Mouse (Mus musculus) cerebellum, adult 2 months (tissue): ENCODE data around the gene Tnrc6b. TPM values are rescaled to one million over a fixed set of nuclear protein-coding genes. Genes with fewer than 3 reads are reported as not detected.

Experiments
- DNase-seq, 2 experiments: peaks; one replicate each; pipeline ENCODE4 v3.0.0; 2021
- H3K27ac ChIP-seq: fragments of 200-500 bp; 2 replicates; pipeline ENCODE4 v1.5.1; 2012; ENCODE audit warnings: low read length, control low read depth, inconsistent platforms; ENCODE audit not compliant: insufficient read depth
- H3K27me3 ChIP-seq: fragments of 200-500 bp; 2 replicates; pipeline ENCODE4 v1.6.1; 2012; ENCODE audit warnings: inconsistent platforms, mild to moderate bottlenecking, low read length, moderate library complexity; ENCODE audit not compliant: control insufficient read depth, insufficient read depth
- H3K4me1 ChIP-seq: fragments of 200-500 bp; 2 replicates; pipeline ENCODE4 v1.6.1; 2011; ENCODE audit warnings: low read length; ENCODE audit not compliant: control insufficient read depth, insufficient read depth
- H3K4me3 ChIP-seq: fragments of 200-500 bp; replicated peaks from 2 replicates; pipeline ENCODE3; 2011; ENCODE audit warnings: mild to moderate bottlenecking, low read depth, low read length, control low read depth; ENCODE audit not compliant: insufficient read depth
- CTCF ChIP-seq: fragments of 200-500 bp; IDR thresholded peaks from 2 replicates; pipeline ENCODE4 v1.5.1; 2011; ENCODE audit warnings: low read depth, mild to moderate bottlenecking, control low read depth, low read length, moderate library complexity, borderline replicate concordance; ENCODE audit not compliant: insufficient read depth
- POLR2A ChIP-seq: fragments of 200-500 bp; IDR thresholded peaks from 2 replicates; pipeline ENCODE4 v1.6.1; 2011; ENCODE audit warnings: low read length, control low read depth, borderline replicate concordance; ENCODE audit not compliant: insufficient read depth
- WGBS: fragments of 180-500 bp; shearing (Covaris S2); methylation state at CpG from one replicate; pipeline ENCODE4 v1.1.7; 2018; 5-methylcytosine and 5-hydroxymethylcytosine counted together
- polyA plus RNA-seq: library from polyadenylated mRNA; depleted of rRNA; stranded (reverse); fragments of >200 nt; gene quantifications from 2 replicates; pipeline ENCODE4 v1.2.3, GENCODE M21; 2012

The Tnrc6b gene
- polyA plus RNA-seq, 1 experiment: 32.5 TPM

- H3K27me3 ChIP-seq: no peaks in the 10 kb centered on the region
- TF ChIP-seq CTCF (no peak), POLR2A (no peak)
- no peak overlapping the region for H3K27ac ChIP-seq
- DNase-seq: no peak
- WGBS: 91% methylated on average over 7 of the region's 7 CpGs
- no peak overlapping the region for H3K4me3 ChIP-seq
- H3K4me1 ChIP-seq: peaks cover 6% of the 10 kb centered on the region; the same call in 1 of the 2 replicates
Observed at GRCm38 (mm10) chr15:80743606-80744005, 32.5 kb downstream of the Tnrc6b start.

GRCm38 (mm10) chr15:80744667-80745422, 33.7 kb downstream of the Tnrc6b start:
- 89% methylated on average over 3 of the region's 3 CpGs for WGBS
- no peak for TF ChIP-seq CTCF
- no peak for TF ChIP-seq POLR2A
- no peak overlapping the region for H3K27ac ChIP-seq
- H3K4me3 ChIP-seq: no peak overlapping the region
- no peak for DNase-seq
- peaks cover 9% of the 10 kb centered on the region; the same call in 1 of the 2 replicates for H3K4me1 ChIP-seq
- no peaks in the 10 kb centered on the region for H3K27me3 ChIP-seq

- WGBS: 18% methylated on average over 5 of the region's 5 CpGs
- peaks cover 4% of the 10 kb centered on the region; the same call in 1 of the 2 replicates for H3K4me1 ChIP-seq
- TF ChIP-seq CTCF (no peak), POLR2A (no peak)
Observed at GRCm38 (mm10) chr15:80748979-80749378, 37.9 kb downstream of the Tnrc6b start.

GRCm38 (mm10) chr15:80753351-80753750, 42.2 kb downstream of the Tnrc6b start:
- no peaks in the 10 kb centered on the region for H3K27me3 ChIP-seq
- H3K4me1 ChIP-seq: peaks cover 4% of the 10 kb centered on the region; the same call in 1 of the 2 replicates
- no peak for DNase-seq
- no peak overlapping the region for H3K4me3 ChIP-seq
- TF ChIP-seq POLR2A (no peak), CTCF (no peak)
- no peak overlapping the region for H3K27ac ChIP-seq
- 74% methylated on average over 6 of the region's 6 CpGs for WGBS

More at GRCm38 (mm10) chr15:80748979-80749378, 37.9 kb downstream of the Tnrc6b start:
- H3K27ac ChIP-seq: no peak overlapping the region
- DNase-seq: no peak
- no peaks in the 10 kb centered on the region for H3K27me3 ChIP-seq
- H3K4me3 ChIP-seq: no peak overlapping the region

GRCm38 (mm10) chr15:80754103-80754502, 43.0 kb downstream of the Tnrc6b start:
- H3K4me1 ChIP-seq: 0 out of 2 replicates have a peak, but pooled peaks cover under 1% of the 10 kb centered on the region
- WGBS: 100% methylated on average over 1 of the region's 1 CpGs
- no peak for DNase-seq
- no peak overlapping the region for H3K4me3 ChIP-seq
- no peak overlapping the region for H3K27ac ChIP-seq
- TF ChIP-seq CTCF: no peak
- no peak for TF ChIP-seq POLR2A
- H3K27me3 ChIP-seq: no peaks in the 10 kb centered on the region

- Histone ChIP-seq H3K27ac (no peak overlapping the region), H3K4me3 (no peak overlapping the region), H3K27me3 (no peaks in the 10 kb centered on the region), H3K4me1 (no peaks in the 10 kb centered on the region; the same call in 1 of the 2 replicates)
- no peak for TF ChIP-seq POLR2A
- no peak for TF ChIP-seq CTCF
- no peak for DNase-seq
- 94% methylated on average over 9 of the region's 9 CpGs for WGBS
Observed at GRCm38 (mm10) chr15:80759451-80759850, 48.3 kb downstream of the Tnrc6b start.

GRCm38 (mm10) chr15:80760504-80760903, 49.4 kb downstream of the Tnrc6b start:
- WGBS: 88% methylated on average over 3 of the region's 3 CpGs
- no peak for TF ChIP-seq CTCF
- TF ChIP-seq POLR2A: no peak
- no peak for DNase-seq

GRCm38 (mm10) chr15:80760935-80761334, 49.8 kb downstream of the Tnrc6b start:
- H3K27ac ChIP-seq: no peak overlapping the region
- TF ChIP-seq POLR2A: no peak
- no peak for TF ChIP-seq CTCF
- DNase-seq: no peak
- peaks cover 5% of the 10 kb centered on the region for H3K4me1 ChIP-seq
- H3K4me3 ChIP-seq: no peak overlapping the region
- H3K27me3 ChIP-seq: no peaks in the 10 kb centered on the region
- WGBS: 79% methylated on average over 8 of the region's 8 CpGs

More at GRCm38 (mm10) chr15:80760504-80760903, 49.4 kb downstream of the Tnrc6b start:
- Histone ChIP-seq H3K27ac (no peak overlapping the region), H3K4me1 (peaks cover 5% of the 10 kb centered on the region), H3K27me3 (no peaks in the 10 kb centered on the region), H3K4me3 (no peak overlapping the region)
